Mouse (Mus musculus) embryonic facial prominence, embryonic 12.5 days (tissue): ENCODE results near the gene Ralb. TPM values are rescaled to one million over a fixed set of nuclear protein-coding genes. Genes with fewer than 3 reads are reported as not detected.

Experiments used
- ATAC-seq: fragments of 200-750 bp; cut with Nextera tagmentation; 2 replicates; pipeline ENCODE4 v1.8.0; 2017; ENCODE audit not compliant: insufficient number of reproducible peaks, insufficient read depth, low FRiP score, low TSS enrichment
- H3K27ac ChIP-seq: fragments of 300-500 bp; sonication (generic); 2 replicates; pipeline ENCODE4 v1.5.1; 2016; ENCODE audit warnings: mild to moderate bottlenecking
- H3K27me3 ChIP-seq: fragments of 300-500 bp; sonication (generic); 2 replicates; pipeline ENCODE4 v1.6.1; 2016; ENCODE audit warnings: mild to moderate bottlenecking, moderate library complexity
- H3K36me3 ChIP-seq: fragments of 300-500 bp; sonication (generic); 2 replicates; pipeline ENCODE4 v1.6.1; 2016; ENCODE audit warnings: mild to moderate bottlenecking
- H3K4me1 ChIP-seq: fragments of 300-500 bp; sonication (generic); 2 replicates; pipeline ENCODE4 v1.6.1; 2016
- H3K4me2 ChIP-seq: fragments of 300-500 bp; sonication (generic); replicated peaks from 2 replicates; pipeline ENCODE4 v1.6.1; 2016; ENCODE audit warnings: mild to moderate bottlenecking, moderate library complexity
- H3K4me3 ChIP-seq: fragments of 300-500 bp; sonication (generic); 2 replicates; pipeline ENCODE4 v1.5.1; 2016; ENCODE audit warnings: mild to moderate bottlenecking
- H3K9ac ChIP-seq: fragments of 300-500 bp; sonication (generic); 2 replicates; pipeline ENCODE4 v1.6.1; 2016; ENCODE audit warnings: mild to moderate bottlenecking, moderate library complexity
- H3K9me3 ChIP-seq: fragments of 300-500 bp; sonication (generic); 2 replicates; pipeline ENCODE4 v1.6.1; 2016; ENCODE audit warnings: mild to moderate bottlenecking, moderate library complexity
- WGBS: fragments of 180-500 bp; shearing (Covaris S2); methylation state at CpG from one replicate; pipeline ENCODE4 v1.1.7; 2016; 5-methylcytosine and 5-hydroxymethylcytosine counted together
- polyA plus RNA-seq: library from polyadenylated mRNA; unstranded; fragments of >200 nt; fragmentation: Nextera tagmentation; extraction: Ambion mirVana; gene quantifications from 2 replicates; pipeline ENCODE4 v1.2.1, GENCODE M21; 2016

The Ralb gene
- polyA plus RNA-seq, 1 experiment from 2014 or later = 131 TPM

DNA sequence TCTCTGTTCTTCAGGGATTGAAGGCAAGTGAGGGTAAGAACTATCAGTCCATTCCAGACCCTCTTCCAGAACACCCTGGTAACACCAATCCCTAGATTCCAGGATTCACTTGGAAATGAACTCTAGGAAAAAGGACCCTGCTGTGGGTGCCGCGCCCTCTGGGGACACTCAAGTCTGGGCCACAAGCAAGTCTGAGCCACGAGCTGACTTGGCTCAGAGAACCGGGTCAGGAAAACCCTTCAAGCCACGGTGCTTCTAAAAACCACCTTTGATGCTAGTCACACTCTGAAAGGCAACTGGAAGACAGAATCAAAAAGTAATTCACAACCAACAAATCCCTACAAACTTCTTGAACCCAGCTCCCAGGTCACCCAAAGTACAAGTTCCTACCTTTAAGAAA is 786 bp downstream of the Ralb start:
- Histone ChIP-seq H3K27me3 (peaks cover 8% of the 10 kb centered on the region; the same call in 1 of the 2 replicates), H3K4me1 (peaks cover 20% of the 10 kb centered on the region), H3K9ac (peak overlapping the region; percentile 73), H3K4me3 (peak overlapping the region; percentile 73), H3K4me2 (peak overlapping the region; percentile 71), H3K27ac (peak overlapping the region; percentile 60; the same call in 1 of the 2 replicates), H3K9me3 (0 out of 2 replicates have a peak, but pooled peaks cover 3% of the 10 kb centered on the region), H3K36me3 (peaks cover 5% of the 10 kb centered on the region; the same call in 1 of the 2 replicates)
- ATAC-seq = no peak
- 25% methylated on average over 5 of the region's 5 CpGs for WGBS

- Histone ChIP-seq H3K27ac (no peak overlapping the region), H3K9me3 (0 out of 2 replicates have a peak, but pooled peaks cover 3% of the 10 kb centered on the region), H3K9ac (peak overlapping the region; percentile 73; the same call in 1 of the 2 replicates), H3K4me2 (peak overlapping the region; percentile 71), H3K36me3 (peaks cover 5% of the 10 kb centered on the region; the same call in 1 of the 2 replicates), H3K4me1 (peaks cover 20% of the 10 kb centered on the region), H3K27me3 (peaks cover 8% of the 10 kb centered on the region; the same call in 1 of the 2 replicates), H3K4me3 (peak overlapping the region; percentile 73; the same call in 1 of the 2 replicates)
- 83% methylated on average over 3 of the region's 3 CpGs for WGBS
- ATAC-seq = no peak
These were observed 1.4 kb downstream of the Ralb start for GRCm38 (mm10) chr1:119503181-119503580.

GRCm38 (mm10) chr1:119502729-119503128 is 1.9 kb downstream of the Ralb start:
- 82% methylated on average over 11 of the region's 11 CpGs for WGBS

GRCm38 (mm10) chr1:119501881-119502280 is 2.7 kb downstream of the Ralb start:
- Histone ChIP-seq H3K4me3 (no peak overlapping the region), H3K9me3 (0 out of 2 replicates have a peak, but pooled peaks cover 3% of the 10 kb centered on the region), H3K27ac (no peak overlapping the region), H3K27me3 (peaks cover 8% of the 10 kb centered on the region; the same call in 1 of the 2 replicates), H3K4me1 (peaks cover 20% of the 10 kb centered on the region), H3K9ac (no peak overlapping the region), H3K36me3 (peaks cover 5% of the 10 kb centered on the region; the same call in 1 of the 2 replicates), H3K4me2 (no peak overlapping the region)
- WGBS = 78% methylated on average over 8 of the region's 8 CpGs
- ATAC-seq = no peak

More at GRCm38 (mm10) chr1:119502729-119503128, 1.9 kb downstream of the Ralb start:
- ATAC-seq = no peak
- no peak overlapping the region for H3K27ac ChIP-seq
- peak overlapping the region; percentile 73; the same call in 1 of the 2 replicates for H3K4me3 ChIP-seq
- H3K9ac ChIP-seq = 0 out of 2 replicates have a peak overlapping the region, but pooled peaks have one; percentile 73
- peaks cover 5% of the 10 kb centered on the region; the same call in 1 of the 2 replicates for H3K36me3 ChIP-seq
- peaks cover 8% of the 10 kb centered on the region; the same call in 1 of the 2 replicates for H3K27me3 ChIP-seq
- 0 out of 2 replicates have a peak, but pooled peaks cover 3% of the 10 kb centered on the region for H3K9me3 ChIP-seq
- peaks cover 20% of the 10 kb centered on the region for H3K4me1 ChIP-seq
- H3K4me2 ChIP-seq = peak overlapping the region; percentile 71

DNA sequence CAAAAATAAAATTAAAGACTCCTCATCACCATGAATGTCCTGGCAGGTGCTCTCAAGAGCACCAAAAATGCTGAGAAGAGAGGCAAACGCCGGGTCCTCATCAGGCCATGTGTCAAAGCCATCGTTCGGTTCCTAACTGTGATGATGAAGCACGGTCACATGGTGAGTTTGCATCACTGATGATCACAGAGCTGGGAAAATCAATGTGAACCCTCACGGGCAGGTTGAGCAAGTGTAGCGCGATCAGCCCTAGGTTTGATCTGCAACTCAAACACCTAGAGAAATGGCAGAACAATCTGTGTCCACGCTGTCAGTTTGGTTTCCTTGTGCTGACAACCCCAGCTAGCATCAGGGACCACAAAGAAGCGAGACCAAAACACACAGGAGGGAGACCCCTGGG is 5.1 kb downstream of the Ralb start:
- H3K9ac ChIP-seq = no peak overlapping the region
- no peak for ATAC-seq
- H3K27ac ChIP-seq = no peak overlapping the region
- H3K4me2 ChIP-seq = no peak overlapping the region
- 94% methylated on average over 10 of the region's 10 CpGs for WGBS
- no peaks in the 10 kb centered on the region for H3K27me3 ChIP-seq
- peaks cover 5% of the 10 kb centered on the region; the same call in 1 of the 2 replicates for H3K36me3 ChIP-seq
- H3K4me3 ChIP-seq = no peak overlapping the region
- H3K9me3 ChIP-seq = 0 out of 2 replicates have a peak, but pooled peaks cover 3% of the 10 kb centered on the region
- peaks cover 14% of the 10 kb centered on the region for H3K4me1 ChIP-seq

DNA sequence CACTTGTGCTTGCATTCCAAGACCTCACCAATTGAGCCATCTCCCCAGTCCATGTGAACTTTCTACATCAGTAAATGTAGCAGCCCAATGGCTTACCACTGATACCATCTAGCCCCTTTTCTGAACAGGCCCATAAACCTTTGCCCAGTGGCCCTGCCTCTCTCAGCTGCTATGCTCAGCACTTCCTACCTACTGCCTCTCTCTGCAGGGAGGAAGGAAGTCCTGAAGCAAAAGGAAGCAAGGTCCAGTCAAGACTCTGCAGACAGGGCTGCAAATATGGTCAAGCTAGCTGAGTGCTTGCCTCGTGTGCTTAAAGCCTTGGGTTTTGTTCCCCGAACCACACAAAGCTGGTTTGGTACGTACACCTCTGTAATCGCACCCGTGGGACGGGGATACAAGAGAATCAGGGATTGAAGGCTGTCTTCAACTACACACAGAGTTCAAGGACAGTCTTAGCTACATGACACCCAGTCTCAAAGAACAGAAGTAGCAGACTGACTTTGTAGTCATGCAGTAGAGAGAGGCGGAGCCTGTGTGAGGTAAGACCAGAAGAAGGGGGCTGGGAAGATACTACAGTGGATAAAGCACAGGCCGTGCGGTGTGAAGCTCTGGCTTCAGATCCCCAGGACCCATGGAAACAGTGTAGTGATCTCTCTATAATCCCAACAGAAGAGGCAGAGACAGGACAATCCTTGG is 5.9 kb downstream of the Ralb start:
- no peak overlapping the region for H3K4me3 ChIP-seq
- H3K27ac ChIP-seq = no peak overlapping the region
- no peaks in the 10 kb centered on the region for H3K27me3 ChIP-seq
- peaks cover 11% of the 10 kb centered on the region for H3K4me1 ChIP-seq
- H3K4me2 ChIP-seq = no peak overlapping the region
- H3K9me3 ChIP-seq = 0 out of 2 replicates have a peak, but pooled peaks cover 3% of the 10 kb centered on the region
- no peak for ATAC-seq
- H3K9ac ChIP-seq = no peak overlapping the region
- WGBS = 80% methylated on average over 9 of the region's 9 CpGs
- H3K36me3 ChIP-seq = peaks cover 5% of the 10 kb centered on the region; the same call in 1 of the 2 replicates

DNA sequence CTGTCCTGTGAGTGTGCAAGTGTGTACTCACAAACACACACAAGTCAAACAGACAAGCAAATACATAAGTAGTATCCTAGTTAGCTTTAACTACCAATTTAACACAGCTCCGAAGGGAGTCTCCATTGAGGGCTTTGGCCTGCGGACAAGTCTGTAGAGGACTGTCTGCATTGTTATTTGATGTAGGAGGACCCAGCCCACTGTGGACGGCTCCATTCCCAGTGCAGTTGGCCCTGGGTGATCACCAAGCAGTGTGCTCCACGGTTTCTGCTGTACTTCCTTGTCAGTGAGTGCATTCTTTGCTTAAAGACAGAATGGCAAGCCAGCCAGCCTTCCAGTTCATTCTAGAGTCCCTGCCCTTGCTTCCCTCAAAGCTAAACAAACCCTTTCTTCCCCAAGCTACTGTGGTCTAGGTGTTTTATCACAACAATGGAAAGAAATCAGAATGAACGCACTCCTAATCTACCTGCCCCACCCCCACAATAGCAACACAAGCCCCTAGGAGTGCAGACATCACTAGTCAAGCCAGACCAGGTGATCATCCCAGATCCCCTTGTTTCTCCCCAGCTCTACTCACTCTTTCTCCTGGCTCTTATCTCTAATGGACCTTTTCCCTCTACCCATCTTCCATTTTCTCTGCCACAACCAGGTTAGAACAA is 7.1 kb downstream of the Ralb start:
- peaks cover 5% of the 10 kb centered on the region; the same call in 1 of the 2 replicates for H3K36me3 ChIP-seq
- 79% methylated on average over 5 of the region's 5 CpGs for WGBS
- no peak overlapping the region for H3K27ac ChIP-seq
- 0 out of 2 replicates have a peak, but pooled peaks cover 3% of the 10 kb centered on the region for H3K9me3 ChIP-seq
- no peak overlapping the region for H3K4me3 ChIP-seq
- no peak overlapping the region for H3K4me2 ChIP-seq
- H3K4me1 ChIP-seq = peaks cover under 1% of the 10 kb centered on the region
- H3K9ac ChIP-seq = no peak overlapping the region
- H3K27me3 ChIP-seq = no peaks in the 10 kb centered on the region
- no peak for ATAC-seq

DNA sequence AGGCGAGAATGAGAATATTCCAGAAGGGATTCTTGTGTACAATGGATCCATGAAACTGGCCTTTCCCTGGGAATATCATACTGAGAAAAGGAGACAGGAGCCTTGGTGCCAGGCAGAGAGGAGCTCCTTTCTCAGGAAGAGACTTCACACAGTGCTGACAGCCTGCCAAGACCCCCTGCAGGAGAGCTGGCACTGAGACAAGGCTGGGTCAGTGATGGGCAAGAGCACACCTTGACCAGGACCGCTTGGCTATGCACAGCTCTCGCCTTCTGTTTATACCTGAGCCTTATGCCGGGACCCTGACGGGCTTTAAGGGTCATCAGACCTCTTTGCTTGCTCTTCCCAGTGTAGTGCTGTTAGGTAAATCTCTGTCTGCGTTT is 9.2 kb downstream of the Ralb start:
- Histone ChIP-seq H3K9ac (no peak overlapping the region), H3K4me2 (no peak overlapping the region), H3K4me3 (no peak overlapping the region), H3K27me3 (no peaks in the 10 kb centered on the region), H3K27ac (no peak overlapping the region), H3K9me3 (no peaks in the 10 kb centered on the region), H3K4me1 (peaks cover 17% of the 10 kb centered on the region), H3K36me3 (0 out of 2 replicates have a peak, but pooled peaks cover under 1% of the 10 kb centered on the region)
- WGBS = 87% methylated on average over 6 of the region's 6 CpGs
- no peak for ATAC-seq

DNA sequence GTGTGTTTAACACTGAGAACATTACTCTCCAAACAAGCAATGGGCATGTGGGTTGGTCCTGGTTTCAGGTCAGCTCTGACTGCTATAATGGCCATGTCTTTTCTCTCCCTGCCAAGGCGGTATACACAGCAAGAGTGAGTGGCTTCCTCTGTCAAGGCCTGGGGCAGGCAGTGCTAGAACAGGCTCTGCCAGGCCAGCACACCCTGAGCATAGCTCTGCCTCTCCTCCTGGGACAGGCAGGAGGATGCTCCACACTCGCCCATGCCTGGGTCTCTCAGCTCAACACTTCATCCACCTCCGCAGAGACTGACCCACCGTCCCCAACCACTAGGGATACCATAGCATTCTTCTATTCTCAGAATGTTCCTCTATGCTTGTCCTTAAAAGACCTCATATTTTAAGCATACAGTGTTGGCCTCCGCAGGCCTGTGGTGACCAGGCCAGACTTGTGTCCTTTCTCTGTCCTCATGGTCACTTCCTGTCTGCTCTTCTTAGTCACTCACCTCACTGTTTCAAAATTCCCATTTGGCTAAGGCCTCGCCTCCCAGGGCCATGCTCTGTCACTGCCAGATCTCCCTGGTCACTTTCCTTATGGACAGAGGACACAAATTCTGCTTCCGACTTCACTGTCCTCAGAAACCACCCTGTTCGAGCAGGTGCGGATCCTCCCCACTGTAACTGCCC is 9.7 kb downstream of the Ralb start:
- Histone ChIP-seq H3K9me3 (no peaks in the 10 kb centered on the region), H3K36me3 (no peaks in the 10 kb centered on the region), H3K4me2 (no peak overlapping the region), H3K27me3 (no peaks in the 10 kb centered on the region), H3K4me3 (no peak overlapping the region), H3K4me1 (peaks cover 23% of the 10 kb centered on the region), H3K9ac (no peak overlapping the region), H3K27ac (no peak overlapping the region)
- no peak for ATAC-seq
- WGBS = 95% methylated on average over 9 of the region's 9 CpGs

DNA sequence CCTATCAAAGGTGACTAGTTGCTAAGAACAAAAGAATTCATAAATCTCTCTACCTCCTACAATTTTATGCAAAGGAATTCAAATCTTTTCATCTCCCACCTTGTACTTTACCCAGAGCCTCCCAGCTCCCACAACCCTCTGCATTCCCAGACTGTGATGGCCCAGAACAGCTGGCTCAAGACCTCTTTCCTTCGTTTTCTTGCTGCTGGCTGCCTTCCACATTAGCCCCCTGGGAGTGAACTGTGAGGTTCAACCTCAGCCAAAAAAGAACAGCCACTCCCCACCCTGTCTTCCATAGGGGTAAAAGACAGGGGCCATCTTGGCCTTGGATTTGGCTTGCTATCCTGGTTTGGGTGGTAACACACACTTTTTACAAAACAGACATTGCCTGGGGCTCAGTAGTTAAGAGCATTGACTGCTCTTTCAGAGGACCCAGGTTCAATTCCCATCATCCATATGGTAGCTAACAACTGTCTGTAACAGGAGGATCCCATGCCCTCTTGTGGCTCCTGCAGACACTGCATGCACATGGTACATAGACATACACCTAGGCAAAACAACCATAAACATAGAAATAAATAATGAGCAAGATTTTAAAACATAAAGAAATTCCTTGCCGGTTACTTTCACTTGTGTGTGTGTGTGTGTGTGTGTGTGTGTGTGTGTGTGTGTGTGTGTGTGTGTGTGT is 10.4 kb downstream of the Ralb start:
- no peak; the same call in 1 of the 2 replicates for ATAC-seq
- H3K27ac ChIP-seq = no peak overlapping the region
- 75% methylated on average over 2 of the region's 2 CpGs for WGBS

DNA sequence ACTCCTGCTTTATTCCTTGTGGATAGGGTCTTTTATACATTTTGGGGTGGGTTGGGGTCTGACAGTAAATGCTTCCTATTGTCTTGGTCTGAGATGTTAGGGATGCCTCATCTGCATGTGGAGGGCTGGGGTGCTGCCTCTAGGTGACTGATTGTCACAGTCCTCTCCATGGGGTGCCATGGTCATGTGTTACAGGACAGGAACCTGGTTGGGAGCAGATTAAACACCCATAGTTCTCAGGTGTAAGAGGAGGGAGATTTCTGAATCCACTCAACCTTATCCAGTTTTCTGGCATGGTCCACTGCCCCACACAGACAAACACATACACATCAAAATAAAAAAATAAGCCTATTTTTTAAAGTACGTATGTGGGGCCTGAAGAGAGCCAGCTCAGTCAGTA is 12.1 kb downstream of the Ralb start:
- H3K36me3 ChIP-seq = no peaks in the 10 kb centered on the region
- ATAC-seq = no peak
- H3K27ac ChIP-seq = no peak overlapping the region
- 80% methylated on average over 1 of the region's 1 CpGs for WGBS
- no peak overlapping the region for H3K4me2 ChIP-seq
- H3K4me3 ChIP-seq = no peak overlapping the region
- no peak overlapping the region for H3K9ac ChIP-seq
- peaks cover 30% of the 10 kb centered on the region for H3K4me1 ChIP-seq
- no peaks in the 10 kb centered on the region for H3K27me3 ChIP-seq
- H3K9me3 ChIP-seq = no peaks in the 10 kb centered on the region

More for the DNA sequence above, 10.4 kb downstream of the Ralb start:
- H3K4me2 ChIP-seq = no peak overlapping the region
- H3K4me3 ChIP-seq = no peak overlapping the region
- H3K27me3 ChIP-seq = no peaks in the 10 kb centered on the region
- no peak overlapping the region for H3K9ac ChIP-seq
- no peaks in the 10 kb centered on the region for H3K36me3 ChIP-seq
- H3K9me3 ChIP-seq = no peaks in the 10 kb centered on the region
- peaks cover 23% of the 10 kb centered on the region for H3K4me1 ChIP-seq
